Mouse (Mus musculus) large intestine, adult 2 months (tissue): ENCODE measurements around the gene S100a13. TPM values are rescaled to one million over a fixed set of nuclear protein-coding genes. Genes with fewer than 3 reads are reported as not detected.

Experiments used
- DNase-seq: peaks from one replicate; pipeline ENCODE4 v3.0.0-alpha.2; 2012; ENCODE audit warnings: low read depth, low spot score
- WGBS: fragments of 180-500 bp; shearing (Covaris S2); methylation state at CpG from one replicate; pipeline ENCODE4 v1.1.7; 2018; 5-methylcytosine and 5-hydroxymethylcytosine counted together
- polyA plus RNA-seq: library from polyadenylated mRNA; depleted of rRNA; stranded (reverse); fragments of >200 nt; gene quantifications from 2 replicates; pipeline ENCODE4 v1.2.3, GENCODE M21; 2012; rRNA removed

S100a13 gene
- polyA plus RNA-seq, 1 experiment, result 50.0 TPM

DNA sequence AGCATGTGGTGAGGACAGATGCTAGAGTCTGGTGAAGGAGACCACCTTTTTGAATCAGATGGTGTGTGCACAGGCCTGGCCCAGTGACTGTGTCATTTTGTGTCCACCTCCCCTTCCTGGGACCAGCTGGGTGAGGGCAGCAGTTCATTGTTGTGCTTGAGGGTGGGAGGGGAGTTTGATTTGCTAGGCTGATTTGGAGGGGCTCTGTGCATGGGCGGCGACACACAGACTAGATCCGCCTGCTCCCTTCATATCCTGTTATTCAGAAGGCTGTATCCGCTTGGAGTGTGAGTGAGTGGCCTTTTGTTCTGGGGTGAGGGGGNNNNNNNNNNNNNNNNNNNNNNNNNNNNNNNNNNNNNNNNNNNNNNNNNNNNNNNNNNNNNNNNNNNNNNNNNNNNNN, 26.7 kb downstream of the S100a13 start:
- WGBS, result 70% methylated on average over 4 of the region's 4 CpGs

DNA sequence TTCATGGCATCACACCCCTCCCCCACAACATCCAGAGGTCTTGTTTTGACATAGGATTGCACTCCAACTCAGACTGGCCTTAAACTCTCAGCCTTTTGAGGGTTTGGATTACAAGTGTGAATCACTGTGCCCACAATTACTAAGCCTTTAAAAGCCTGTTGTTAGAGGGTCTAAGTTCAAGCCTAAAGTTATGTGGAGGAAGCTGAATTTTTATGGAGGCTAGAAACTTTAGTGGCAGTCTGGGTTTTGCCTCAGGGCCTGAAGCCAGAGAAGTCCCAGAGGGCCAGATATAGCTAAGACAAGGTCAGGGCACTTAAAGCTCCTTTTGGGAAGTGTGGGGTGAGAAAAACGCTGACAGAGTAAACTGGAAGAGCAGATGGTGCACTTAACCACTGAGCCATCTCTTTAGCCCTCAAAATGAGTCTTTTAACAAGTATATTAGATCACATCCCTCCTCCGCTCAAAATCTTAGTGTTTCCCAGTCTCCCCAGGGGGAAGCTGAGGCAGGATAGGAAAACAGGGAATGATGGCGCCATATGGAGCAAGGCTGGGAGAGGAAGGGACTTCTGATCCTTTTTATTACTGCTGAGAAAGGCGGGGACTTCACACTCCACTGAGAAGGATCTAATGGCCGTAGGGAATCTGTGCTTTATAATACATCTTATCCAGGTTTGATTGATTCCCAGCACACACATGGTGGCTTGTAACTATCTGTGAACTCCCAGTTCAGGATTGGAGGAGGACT, 35.6 kb downstream of the S100a13 start:
- DNase-seq, result no peak
- 55% methylated on average over 5 of the region's 5 CpGs for WGBS

More for the DNA sequence above, 26.7 kb downstream of the S100a13 start:
- no peak for DNase-seq

DNA sequence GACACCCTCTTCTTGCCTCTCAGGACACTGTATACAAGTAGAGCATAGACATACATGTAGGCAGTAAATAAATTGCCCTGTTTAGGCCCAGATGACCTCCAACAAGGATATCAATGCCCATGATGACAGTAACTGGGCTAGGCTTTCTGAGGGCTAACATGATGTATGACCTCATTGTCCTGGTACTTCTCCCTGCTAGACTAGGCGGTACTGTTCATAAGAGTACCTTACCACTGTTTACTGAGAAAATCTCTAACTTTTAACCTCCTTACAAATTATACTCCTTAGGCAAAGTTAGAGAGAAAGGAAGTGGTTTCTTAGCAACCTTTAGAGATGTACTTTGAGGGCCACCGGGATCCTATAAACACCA, 36.2 kb downstream of the S100a13 start:
- 42% methylated on average over 2 of the region's 2 CpGs for WGBS

DNA sequence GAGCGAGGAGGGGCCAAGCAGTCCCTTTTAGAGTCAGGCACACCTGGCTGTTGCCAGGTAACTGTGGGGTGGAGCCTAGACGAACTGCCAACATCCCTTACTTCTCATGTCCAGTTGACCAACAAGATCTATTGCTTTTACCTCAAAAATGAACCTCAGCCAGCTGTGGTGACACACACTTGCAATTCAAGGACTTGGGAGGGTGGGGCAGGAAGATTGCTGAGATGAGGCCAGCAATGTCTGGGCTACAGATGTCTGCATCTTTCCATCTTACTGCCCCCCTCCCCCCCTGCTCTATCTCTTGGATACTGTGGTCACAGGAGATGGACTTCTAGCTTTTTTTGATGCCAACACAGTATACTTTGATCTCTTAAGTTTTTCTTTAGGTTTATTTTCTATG, 38.0 kb downstream of the S100a13 start:
- DNase-seq, result no peak
- 56% methylated on average over 2 of the region's 2 CpGs for WGBS

More for the DNA sequence above, 36.2 kb downstream of the S100a13 start:
- DNase-seq, result no peak

DNA sequence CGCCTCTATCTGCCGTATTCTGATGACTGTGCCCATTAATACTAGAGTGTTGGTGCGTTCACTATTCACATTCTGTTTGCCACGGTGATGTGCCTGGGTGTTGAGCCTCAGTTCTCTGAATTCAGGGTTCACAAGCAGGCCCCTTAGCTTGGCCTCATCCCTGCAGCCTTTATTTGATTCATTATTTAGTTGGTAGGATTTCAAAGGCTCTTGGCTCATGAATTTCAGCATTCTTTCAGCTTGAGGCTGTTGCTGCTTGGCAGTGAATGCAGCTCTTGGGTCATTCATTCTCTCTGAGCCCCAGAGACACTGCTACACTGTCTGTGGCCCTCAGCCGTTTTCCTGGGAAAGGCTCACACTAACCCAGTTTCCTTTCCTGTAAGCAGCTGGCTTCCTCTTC, 41.7 kb downstream of the S100a13 start:
- DNase-seq, result no peak
- 68% methylated on average over 5 of the region's 5 CpGs for WGBS

DNA sequence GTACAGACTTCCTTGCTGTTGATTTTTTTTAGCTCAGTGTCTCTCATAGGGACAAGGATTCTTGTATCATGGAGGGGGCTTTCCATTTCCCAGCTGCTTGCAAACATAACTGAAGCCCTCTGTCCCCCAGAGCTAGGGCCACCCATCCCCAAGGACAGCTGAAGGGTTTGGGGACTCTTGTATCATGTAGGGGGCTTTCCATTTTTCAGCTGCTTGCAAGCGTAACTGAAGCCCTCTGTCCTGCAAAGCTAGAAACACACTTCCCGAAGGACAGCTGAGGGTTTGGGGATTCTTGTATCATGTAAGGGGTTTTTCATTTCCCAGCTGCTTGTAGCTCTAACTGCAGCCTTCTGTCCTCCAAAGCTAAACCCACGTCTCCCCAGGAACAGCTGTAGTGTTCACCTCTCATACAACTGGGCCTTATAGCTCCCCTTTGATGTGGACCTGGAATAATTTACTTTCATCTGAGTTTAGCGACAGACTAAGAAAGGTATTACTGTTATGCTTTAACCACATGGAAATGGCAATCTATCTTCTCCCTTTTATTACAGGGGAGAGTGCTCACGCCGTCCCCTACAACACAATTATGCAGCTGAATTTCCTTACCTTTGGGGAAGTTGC, 45.9 kb downstream of the S100a13 start, which contains the start of gene S100a3:
Gene S100a3, plus strand, starts transcription at position 571 of the 621 bp plus-strand sequence.
- no peak for DNase-seq
- WGBS, result 82% methylated on average over 6 of the region's 6 CpGs

Other genes with a start within 250 kb of the S100a13 start
- gene Dennd4b, start 249.2 kb upstream of the S100a13 start, polyA plus RNA-seq, result 7.6 and 12.7 TPM in 2 replicates
- gene Gatad2b, start 221.3 kb upstream of the S100a13 start, polyA plus RNA-seq, result 7.7 and 13.4 TPM in 2 replicates
- 4.6 and 5.9 TPM in 2 replicates for gene Slc27a3, start 124.5 kb upstream of the S100a13 start, polyA plus RNA-seq
- 28.7 and 32.2 TPM in 2 replicates for gene Ints3, start 80.8 kb upstream of the S100a13 start, polyA plus RNA-seq
- gene Npr1, start 48.6 kb upstream of the S100a13 start, polyA plus RNA-seq, result 6.1 and 10.1 TPM in 2 replicates
- 21.4 and 23.6 TPM in 2 replicates for gene Ilf2, start 38.3 kb upstream of the S100a13 start, polyA plus RNA-seq
- gene Snapin, start 23.4 kb upstream of the S100a13 start, polyA plus RNA-seq, result 13.6 and 14.2 TPM in 2 replicates
- gene Chtop, start 4.9 kb upstream of the S100a13 start, polyA plus RNA-seq, result 35.2 and 38.0 TPM in 2 replicates
- 44.1 and 52.5 TPM in 2 replicates for gene S100a1, start within 50 bp of the S100a13 start, polyA plus RNA-seq
- gene S100a14, start 12.4 kb downstream of the S100a13 start, polyA plus RNA-seq, result 5.5 and 6.4 TPM in 2 replicates
- gene S100a16, start 22.8 kb downstream of the S100a13 start, polyA plus RNA-seq, result 75.2 and 122 TPM in 2 replicates
- gene S100a3, start 46.1 kb downstream of the S100a13 start, polyA plus RNA-seq, result 0.76 TPM in 1 of 2 replicates, not detected in the other
- gene S100a2, start 75.8 kb downstream of the S100a13 start, polyA plus RNA-seq, result not detected in 2 replicates
- not detected in 2 replicates for gene Gm42674, start 87.5 kb downstream of the S100a13 start, polyA plus RNA-seq
- gene S100a4, start 89.3 kb downstream of the S100a13 start, polyA plus RNA-seq, result 8.3 and 8.7 TPM in 2 replicates
- not detected in 2 replicates for gene S100a5, start 94.1 kb downstream of the S100a13 start, polyA plus RNA-seq
- gene S100a6, start 98.4 kb downstream of the S100a13 start, polyA plus RNA-seq, result 345 and 383 TPM in 2 replicates
- 0.11 and 0.14 TPM in 2 replicates for gene S100a7a, start 139.6 kb downstream of the S100a13 start, polyA plus RNA-seq
- gene S100a8, start 154.5 kb downstream of the S100a13 start, polyA plus RNA-seq, result 0.97 TPM in 1 of 2 replicates, not detected in the other
- 0.63 and 0.80 TPM in 2 replicates for gene S100a9, start 181.3 kb downstream of the S100a13 start, polyA plus RNA-seq
- not detected in 2 replicates for gene Pglyrp4, start 212.5 kb downstream of the S100a13 start, polyA plus RNA-seq